Mouse (Mus musculus): ENCODE measurements at regions not wholly inside any gene's neighbourhood (a gene's known extent, or its start where the extent isn't known, plus 50 kb on each side); places are given as distances from the start of the nearest gene placed in this dataset.

DNA sequence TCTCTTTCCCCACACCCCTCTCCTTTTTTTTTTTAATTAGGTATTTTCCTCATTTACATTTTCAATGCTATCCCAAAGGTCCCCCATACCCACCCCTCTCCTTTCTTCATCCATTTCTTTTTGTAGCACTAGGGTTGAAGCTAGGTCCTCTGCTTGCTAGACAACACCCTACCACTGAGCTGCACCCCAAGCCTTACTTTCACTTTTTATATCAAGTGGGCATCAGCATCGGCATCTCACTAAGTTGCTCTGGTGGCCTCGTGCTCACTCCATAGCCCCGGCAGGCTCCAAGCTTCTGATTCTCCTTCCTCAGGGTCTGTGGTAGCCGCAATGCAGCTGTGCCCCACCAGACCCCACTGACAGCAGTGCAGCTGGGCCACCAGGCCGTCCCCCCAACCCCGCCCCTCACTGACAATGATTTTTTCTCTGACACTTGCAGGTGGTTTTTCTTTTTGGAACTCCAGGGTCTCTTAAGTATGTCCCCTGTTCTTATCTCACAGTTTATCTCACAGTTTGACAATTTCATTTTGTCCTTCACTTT is 77.5 kb downstream of the Nufip1 start:
- WGBS = 82% methylated on average over 6 of the region's 6 CpGs
- no peak overlapping the region for H3K27ac ChIP-seq
- H3K36me3 ChIP-seq = no peaks in the 10 kb centered on the region
- no peaks in the 10 kb centered on the region for H3K9me3 ChIP-seq
- peaks cover 9% of the 10 kb centered on the region; the same call in 1 of the 2 replicates for H3K4me1 ChIP-seq
- no peak for DNase-seq (ENCODE audit: low spot score)
- no peak overlapping the region for H3K4me3 ChIP-seq
- H3K27me3 ChIP-seq (ENCODE audit: insufficient read depth, poor library complexity, severe bottlenecking) = no peaks in the 10 kb centered on the region

DNA sequence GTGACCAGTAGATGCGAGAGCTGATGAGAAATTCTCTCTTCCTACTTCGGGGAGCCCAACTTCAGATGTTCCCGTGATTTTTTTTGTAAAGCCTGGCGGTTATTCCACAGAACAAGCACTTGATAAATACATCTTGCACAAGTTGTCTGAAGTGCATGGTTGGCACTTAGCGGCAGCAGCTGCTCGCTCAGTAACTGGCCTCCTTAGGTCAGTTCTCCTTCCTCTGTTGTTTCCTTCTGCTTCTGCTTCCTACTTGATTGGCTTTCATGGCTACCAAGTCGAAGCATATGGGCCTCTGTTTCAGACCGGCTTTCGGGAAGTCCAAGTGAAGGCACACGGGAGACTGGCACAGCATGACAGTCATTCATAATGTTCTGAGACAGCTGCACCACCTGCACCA is 84.6 kb downstream of the Nufip1 start:
- no peaks in the 10 kb centered on the region for H3K27me3 ChIP-seq (ENCODE audit: insufficient read depth, poor library complexity, severe bottlenecking)
- no peak for DNase-seq (ENCODE audit: low spot score)
- no peaks in the 10 kb centered on the region for H3K9me3 ChIP-seq
- 85% methylated on average over 10 of the region's 10 CpGs for WGBS
- no peak overlapping the region for H3K4me3 ChIP-seq
- H3K4me1 ChIP-seq = peaks cover 16% of the 10 kb centered on the region
- H3K36me3 ChIP-seq = no peaks in the 10 kb centered on the region
- H3K27ac ChIP-seq = no peak overlapping the region

DNA sequence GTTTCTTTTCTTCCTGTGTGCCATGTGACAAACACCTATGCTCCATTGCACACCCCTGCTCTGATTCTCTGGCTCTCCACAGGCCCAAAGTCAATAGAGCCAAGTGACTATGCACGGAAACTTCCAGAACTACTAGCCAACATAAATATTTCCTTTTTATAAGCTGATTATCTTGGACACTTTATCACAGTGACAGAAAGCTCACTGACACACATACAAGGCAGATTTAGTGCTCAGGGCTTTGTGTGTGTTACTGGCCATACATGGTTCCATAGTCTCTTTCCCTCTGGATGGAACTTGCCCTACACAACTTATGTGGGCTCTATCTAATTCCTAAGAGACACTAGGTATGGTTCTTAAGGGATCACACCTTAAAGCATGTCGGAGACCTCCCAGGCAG is 86.7 kb downstream of the Nufip1 start:
- no peaks in the 10 kb centered on the region for H3K36me3 ChIP-seq
- no peak overlapping the region for H3K4me3 ChIP-seq
- H3K27me3 ChIP-seq (ENCODE audit: insufficient read depth, poor library complexity, severe bottlenecking) = no peaks in the 10 kb centered on the region
- no peaks in the 10 kb centered on the region for H3K9me3 ChIP-seq
- H3K4me1 ChIP-seq = peaks cover 16% of the 10 kb centered on the region
- WGBS = 53% methylated on average over 2 of the region's 2 CpGs
- H3K27ac ChIP-seq = no peak overlapping the region
- DNase-seq (ENCODE audit: low spot score) = no peak

DNA sequence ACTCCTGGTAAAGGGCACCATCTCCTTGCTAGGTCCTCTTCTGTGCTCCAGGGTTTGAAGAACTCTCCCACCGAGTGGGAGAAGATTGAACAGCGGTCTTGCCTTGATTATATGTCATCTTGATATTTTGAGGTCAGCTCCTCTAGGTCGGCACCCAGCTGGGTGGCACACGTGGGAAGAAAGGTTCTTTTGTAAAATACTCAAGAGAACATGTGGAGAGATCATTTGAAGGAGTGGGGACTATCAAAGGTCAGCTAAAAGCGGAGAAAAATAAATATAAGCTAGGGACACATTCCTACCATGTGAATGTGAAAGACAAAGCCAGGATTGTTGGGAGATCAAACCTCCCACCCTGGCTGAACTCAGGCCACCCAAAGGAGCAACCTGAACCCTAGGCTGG is 87.7 kb downstream of the Nufip1 start:
- Histone ChIP-seq H3K27ac (no peak overlapping the region), H3K9me3 (no peaks in the 10 kb centered on the region), H3K4me1 (peaks cover 16% of the 10 kb centered on the region), H3K36me3 (no peaks in the 10 kb centered on the region), H3K27me3 (ENCODE audit: insufficient read depth, poor library complexity, severe bottlenecking) (no peaks in the 10 kb centered on the region), H3K4me3 (no peak overlapping the region)
- 65% methylated on average over 5 of the region's 5 CpGs for WGBS
- DNase-seq (ENCODE audit: low spot score) = no peak

DNA sequence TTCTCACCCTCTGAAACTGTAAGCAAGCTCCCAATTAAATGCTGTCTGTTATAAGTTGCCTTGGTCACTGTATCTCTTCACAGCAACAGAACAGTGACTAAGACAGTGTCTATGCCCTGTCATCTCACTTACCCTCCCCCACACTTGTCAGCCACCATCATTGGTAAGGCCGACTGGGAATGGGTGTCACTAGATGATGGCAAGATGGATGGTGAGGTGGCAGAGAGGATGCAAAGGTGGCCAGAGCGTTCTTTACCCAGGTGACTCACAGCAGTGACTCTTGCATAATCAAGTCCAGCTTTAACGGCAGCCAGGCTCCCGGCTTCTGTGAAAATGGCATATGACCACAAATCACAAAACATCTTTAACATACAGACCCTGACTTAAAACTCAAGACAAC is 91.9 kb downstream of the Nufip1 start:
- H3K27me3 ChIP-seq (ENCODE audit: insufficient read depth, poor library complexity, severe bottlenecking) = no peaks in the 10 kb centered on the region
- no peaks in the 10 kb centered on the region for H3K36me3 ChIP-seq
- 89% methylated on average over 4 of the region's 4 CpGs for WGBS
- no peak for DNase-seq (ENCODE audit: low spot score)
- no peaks in the 10 kb centered on the region for H3K9me3 ChIP-seq
- H3K4me1 ChIP-seq = peaks cover 4% of the 10 kb centered on the region; the same call in 1 of the 2 replicates
- H3K27ac ChIP-seq = no peak overlapping the region
- H3K4me3 ChIP-seq = no peak overlapping the region

DNA sequence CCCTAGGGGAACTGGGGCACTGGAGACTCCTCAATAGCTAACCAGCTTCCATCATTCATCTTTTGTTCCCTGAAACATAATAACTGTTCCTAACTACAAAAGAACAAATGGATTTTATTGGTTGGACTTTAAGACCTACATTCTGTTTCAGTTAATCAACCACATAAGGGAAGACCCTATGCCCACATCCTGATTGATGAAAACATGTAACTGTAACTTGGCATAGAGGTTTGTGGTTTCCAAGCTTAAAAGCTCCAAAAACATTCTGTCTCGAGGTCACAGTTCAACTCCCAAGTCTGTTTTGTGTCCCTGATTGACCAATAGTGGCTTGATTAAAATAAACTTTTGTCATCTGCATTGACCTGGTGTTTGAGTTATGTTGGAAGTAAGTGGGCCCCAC is 92.4 kb downstream of the Nufip1 start:
- H3K27ac ChIP-seq = no peak overlapping the region
- WGBS = 71% methylated on average over 1 of the region's 1 CpGs

DNA sequence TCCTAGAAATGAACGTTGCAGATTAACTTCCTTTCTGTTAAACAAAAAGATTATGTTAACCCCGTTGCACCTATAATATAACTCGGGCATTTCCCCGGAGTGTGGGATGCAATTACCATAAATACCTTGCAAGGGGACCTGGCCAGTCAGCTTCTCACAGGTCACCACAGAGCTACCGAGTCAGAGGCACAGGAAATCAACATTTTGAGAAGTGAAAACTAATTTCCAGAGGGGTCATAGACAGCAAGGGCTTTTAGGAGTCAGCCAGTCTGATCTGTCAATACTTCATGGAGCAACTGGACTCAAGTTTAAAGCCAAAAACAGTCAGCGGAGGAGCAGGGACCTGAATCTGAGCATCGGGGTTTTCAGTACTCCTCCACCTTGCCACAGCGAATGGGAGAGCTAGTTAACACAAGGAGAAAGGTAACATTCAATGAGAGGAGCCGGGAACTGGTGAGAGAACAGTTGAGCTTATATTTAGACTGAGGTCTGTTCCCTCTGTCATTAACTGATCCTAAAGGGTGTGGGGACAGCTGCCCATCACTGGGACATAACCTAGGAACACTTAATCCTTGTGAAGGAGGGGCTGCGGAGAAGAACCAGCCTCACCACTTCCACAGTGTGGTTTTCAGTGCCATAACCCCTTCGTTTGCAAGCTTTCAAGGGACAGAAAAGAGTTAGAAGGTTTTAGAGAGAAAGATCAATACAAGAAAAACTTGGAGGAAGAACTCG is 105.9 kb downstream of the Nufip1 start:
- DNase-seq (ENCODE audit: low spot score) = no peak
- WGBS = 75% methylated on average over 12 of the region's 12 CpGs

More for the DNA sequence above, 92.4 kb downstream of the Nufip1 start:
- Histone ChIP-seq H3K9me3 (no peaks in the 10 kb centered on the region), H3K4me3 (no peak overlapping the region), H3K36me3 (no peaks in the 10 kb centered on the region), H3K4me1 (peaks cover 2% of the 10 kb centered on the region; the same call in 1 of the 2 replicates), H3K27me3 (ENCODE audit: insufficient read depth, poor library complexity, severe bottlenecking) (no peaks in the 10 kb centered on the region)
- no peak for DNase-seq (ENCODE audit: low spot score)

DNA sequence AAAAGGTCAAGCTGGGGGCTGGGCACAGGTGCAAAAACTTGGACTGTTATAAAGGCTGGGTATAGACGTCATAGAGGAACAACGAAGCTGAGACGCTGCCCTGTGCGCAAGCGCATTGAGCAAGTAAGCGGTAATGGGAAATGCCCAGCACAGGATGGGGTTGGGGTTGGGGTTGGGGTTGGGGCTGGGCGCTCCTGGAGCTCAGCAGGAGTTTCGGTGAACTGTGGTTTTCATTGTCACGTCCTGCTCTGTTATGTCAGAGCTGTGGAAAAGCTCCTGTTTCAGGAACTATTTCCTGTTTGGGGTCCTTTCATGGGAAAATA is 106.4 kb downstream of the Nufip1 start:
- no peaks in the 10 kb centered on the region for H3K4me1 ChIP-seq
- 72% methylated on average over 9 of the region's 9 CpGs for WGBS
- H3K9me3 ChIP-seq = 0 out of 2 replicates have a peak, but pooled peaks cover 3% of the 10 kb centered on the region
- H3K27me3 ChIP-seq (ENCODE audit: insufficient read depth, poor library complexity, severe bottlenecking) = no peaks in the 10 kb centered on the region
- H3K4me3 ChIP-seq = no peak overlapping the region
- no peak overlapping the region for H3K27ac ChIP-seq
- H3K36me3 ChIP-seq = 0 out of 2 replicates have a peak, but pooled peaks cover 2% of the 10 kb centered on the region
- no peak for DNase-seq (ENCODE audit: low spot score)

More for the DNA sequence above, 105.9 kb downstream of the Nufip1 start:
- Histone ChIP-seq H3K27me3 (ENCODE audit: insufficient read depth, poor library complexity, severe bottlenecking) (no peaks in the 10 kb centered on the region), H3K9me3 (0 out of 2 replicates have a peak, but pooled peaks cover 3% of the 10 kb centered on the region), H3K27ac (no peak overlapping the region), H3K4me1 (no peaks in the 10 kb centered on the region), H3K36me3 (0 out of 2 replicates have a peak, but pooled peaks cover 2% of the 10 kb centered on the region), H3K4me3 (no peak overlapping the region)

DNA sequence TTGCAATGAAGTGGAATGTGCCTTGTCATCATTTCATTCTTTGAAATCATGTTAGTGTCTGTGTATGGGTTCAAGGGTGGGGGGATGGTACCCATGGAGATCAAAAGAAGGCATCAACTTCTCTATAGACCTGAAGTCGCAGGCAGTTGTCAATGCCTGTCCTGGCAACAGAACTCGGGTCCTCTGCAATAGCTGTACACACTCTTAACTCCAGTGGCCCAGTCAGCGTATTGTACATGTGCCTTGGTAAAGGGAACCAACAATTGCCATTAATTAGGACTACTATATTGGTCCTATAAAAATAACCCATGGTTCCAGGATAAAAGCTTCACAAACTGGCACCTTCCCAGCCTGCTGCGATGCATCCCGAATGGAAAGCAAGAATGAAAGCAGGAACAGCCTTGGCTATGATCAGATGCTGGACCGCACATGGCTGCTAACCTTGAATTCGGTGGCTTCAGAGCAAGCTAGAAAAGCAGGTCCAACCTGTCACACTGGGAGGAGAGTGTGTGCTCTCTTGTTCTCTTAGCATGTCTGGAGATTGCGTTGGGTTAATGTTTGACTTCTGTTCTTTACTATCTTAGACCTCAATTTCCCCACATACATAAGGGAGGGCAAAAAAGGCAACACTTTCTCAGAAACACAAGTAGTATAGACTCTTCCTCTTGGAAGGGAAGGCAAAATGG is 107.0 kb downstream of the Nufip1 start:
- Histone ChIP-seq H3K9me3 (0 out of 2 replicates have a peak, but pooled peaks cover 3% of the 10 kb centered on the region), H3K27me3 (ENCODE audit: insufficient read depth, poor library complexity, severe bottlenecking) (no peaks in the 10 kb centered on the region), H3K27ac (no peak overlapping the region), H3K4me1 (0 out of 2 replicates have a peak, but pooled peaks cover 4% of the 10 kb centered on the region), H3K36me3 (0 out of 2 replicates have a peak, but pooled peaks cover 2% of the 10 kb centered on the region), H3K4me3 (no peak overlapping the region)
- DNase-seq (ENCODE audit: low spot score) = no peak
- 88% methylated on average over 8 of the region's 8 CpGs for WGBS

DNA sequence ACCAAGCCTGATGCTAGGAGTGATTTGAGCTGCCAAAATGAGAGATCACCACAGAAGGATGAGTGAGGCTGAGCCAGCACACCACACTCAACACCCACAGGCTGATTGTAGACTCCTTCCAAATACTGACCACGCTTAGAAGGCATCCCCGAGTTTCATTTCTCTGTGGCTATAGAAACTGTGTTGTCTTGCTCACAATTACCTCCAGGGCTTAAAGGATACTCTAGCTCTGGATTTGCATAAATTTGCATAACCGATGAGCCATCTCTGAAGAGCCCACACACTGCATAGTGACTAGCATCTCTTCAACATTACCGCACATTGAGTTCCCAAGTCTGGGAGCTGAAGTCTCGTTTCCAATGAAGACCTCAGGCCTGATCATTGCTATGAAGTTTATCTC is 110.3 kb downstream of the Nufip1 start:
- 0 out of 2 replicates have a peak, but pooled peaks cover 2% of the 10 kb centered on the region for H3K36me3 ChIP-seq
- no peak overlapping the region for H3K4me3 ChIP-seq
- WGBS = 80% methylated on average over 5 of the region's 5 CpGs
- DNase-seq (ENCODE audit: low spot score) = no peak
- H3K4me1 ChIP-seq = peaks cover 20% of the 10 kb centered on the region; the same call in 1 of the 2 replicates
- H3K9me3 ChIP-seq = 0 out of 2 replicates have a peak, but pooled peaks cover 3% of the 10 kb centered on the region
- H3K27me3 ChIP-seq (ENCODE audit: insufficient read depth, poor library complexity, severe bottlenecking) = no peaks in the 10 kb centered on the region
- H3K27ac ChIP-seq = no peak overlapping the region

DNA sequence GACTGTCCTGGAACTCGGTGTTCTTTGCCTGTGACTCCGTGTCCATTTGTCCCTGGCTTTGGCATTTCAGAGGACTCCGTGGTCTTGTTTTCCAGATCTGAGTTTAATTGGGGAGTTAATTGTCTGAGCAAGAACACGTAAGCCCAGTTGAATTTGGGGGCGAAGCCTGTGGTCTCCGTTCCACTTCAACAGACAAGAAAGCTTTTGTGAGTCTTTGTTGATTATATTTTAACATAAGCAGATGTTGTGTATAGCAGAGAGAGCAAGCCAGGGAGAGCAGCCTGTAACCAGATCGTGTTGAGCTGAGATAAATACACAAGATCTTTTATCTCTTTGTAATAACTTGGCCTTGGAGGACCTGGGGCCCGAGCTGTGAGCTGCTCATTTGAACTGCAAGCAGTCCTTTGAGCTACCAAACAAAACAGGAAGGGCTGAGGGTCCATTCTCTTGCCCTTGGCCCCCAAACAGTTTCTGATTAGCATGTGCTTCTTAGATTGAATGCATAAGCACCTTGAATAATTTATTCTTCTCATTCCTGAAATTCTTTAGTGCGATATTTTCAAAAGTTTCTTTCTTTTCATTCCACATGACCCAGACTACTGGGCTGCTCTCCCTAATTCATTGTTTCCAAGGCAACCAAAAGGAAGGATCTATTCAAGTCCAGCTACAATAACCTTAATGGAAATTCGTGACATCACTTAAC is 111.1 kb downstream of the Nufip1 start:
- H3K4me1 ChIP-seq = peaks cover 24% of the 10 kb centered on the region
- no peaks in the 10 kb centered on the region for H3K27me3 ChIP-seq (ENCODE audit: insufficient read depth, poor library complexity, severe bottlenecking)
- WGBS = 74% methylated on average over 10 of the region's 10 CpGs
- DNase-seq (ENCODE audit: low spot score) = no peak
- 0 out of 2 replicates have a peak, but pooled peaks cover 2% of the 10 kb centered on the region for H3K36me3 ChIP-seq
- H3K9me3 ChIP-seq = 0 out of 2 replicates have a peak, but pooled peaks cover 3% of the 10 kb centered on the region
- H3K27ac ChIP-seq = no peak overlapping the region
- H3K4me3 ChIP-seq = no peak overlapping the region

DNA sequence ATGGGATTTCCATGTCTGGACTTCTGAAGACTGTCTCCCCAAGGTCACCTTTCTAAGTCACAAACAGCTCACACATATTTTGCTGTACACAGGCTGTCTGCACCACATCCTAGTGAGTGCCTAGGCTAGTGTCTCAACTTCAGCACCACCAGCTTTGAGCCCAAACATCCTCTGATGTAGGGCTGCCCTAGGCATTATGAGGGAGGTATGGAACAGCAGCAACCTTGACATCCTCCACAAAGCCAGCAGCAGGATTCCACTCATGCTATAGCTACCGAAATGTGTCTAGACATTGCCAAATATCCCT is 111.6 kb downstream of the Nufip1 start:
- Histone ChIP-seq H3K9me3 (0 out of 2 replicates have a peak, but pooled peaks cover 3% of the 10 kb centered on the region), H3K36me3 (0 out of 2 replicates have a peak, but pooled peaks cover 2% of the 10 kb centered on the region), H3K27me3 (ENCODE audit: insufficient read depth, poor library complexity, severe bottlenecking) (no peaks in the 10 kb centered on the region), H3K4me1 (peaks cover 24% of the 10 kb centered on the region), H3K4me3 (no peak overlapping the region), H3K27ac (no peak overlapping the region)
- DNase-seq (ENCODE audit: low spot score) = no peak
- 89% methylated on average over 1 of the region's 1 CpGs for WGBS

Data from heart, embryonic 10.5 days (tissue).